Mouse (Mus musculus) liver, adult 2 months (tissue): ENCODE results near the gene Zfp287. TPM values are rescaled to one million over a fixed set of nuclear protein-coding genes. Genes with fewer than 3 reads are reported as not detected.

Experiments
- DNase-seq: peaks from one replicate; pipeline ENCODE4 v3.0.0-alpha.2; 2011; ENCODE audit warnings: low read depth, low spot score; ENCODE audit errors: extremely low read depth
- H3K27ac ChIP-seq: fragments of 200-500 bp; replicated peaks from 2 replicates; pipeline ENCODE4 v1.5.1; 2012; ENCODE audit warnings: low read depth, mild to moderate bottlenecking, control low read depth, inconsistent platforms, low read length; ENCODE audit not compliant: insufficient read depth
- H3K27me3 ChIP-seq: fragments of 200-500 bp; 2 replicates; pipeline ENCODE4 v1.6.1; 2012; ENCODE audit warnings: mild to moderate bottlenecking, moderate library complexity, low read length, inconsistent platforms; ENCODE audit not compliant: control insufficient read depth, insufficient read depth
- H3K36me3 ChIP-seq: fragments of 200-500 bp; 2 replicates; pipeline ENCODE4 v1.6.1; 2012; ENCODE audit warnings: low read length, inconsistent platforms; ENCODE audit not compliant: control insufficient read depth, insufficient read depth
- H3K4me1 ChIP-seq: fragments of 200-500 bp; 2 replicates; pipeline ENCODE4 v1.6.1; 2011; ENCODE audit warnings: low read length; ENCODE audit not compliant: control insufficient read depth, insufficient read depth
- H3K4me3 ChIP-seq: fragments of 200-500 bp; 2 replicates; pipeline ENCODE4 v1.5.1; 2011; ENCODE audit warnings: low read depth, mild to moderate bottlenecking, control low read depth, low read length, moderate library complexity; ENCODE audit not compliant: insufficient read depth
- H3K79me2 ChIP-seq: fragments of 200-500 bp; 2 replicates; pipeline ENCODE4 v1.6.1; 2012; ENCODE audit warnings: inconsistent platforms, mild to moderate bottlenecking, low read length, moderate library complexity; ENCODE audit not compliant: control insufficient read depth, insufficient read depth
- H3K9ac ChIP-seq: fragments of 200-500 bp; 2 replicates; pipeline ENCODE4 v1.6.1; 2012; ENCODE audit warnings: low read depth, mild to moderate bottlenecking, control low read depth, inconsistent platforms, low read length
- CTCF ChIP-seq: fragments of 200-500 bp; IDR thresholded peaks from 2 replicates; pipeline ENCODE4 v1.5.1; 2011; ENCODE audit warnings: low read depth, low read length, control low read depth
- POLR2A ChIP-seq: fragments of 200-500 bp; IDR thresholded peaks from 2 replicates; pipeline ENCODE4 v1.6.1; 2011; ENCODE audit warnings: low read length, control low read depth; ENCODE audit not compliant: insufficient read depth; ENCODE audit errors: extremely low read depth
- whole genome bisulfite sequencing: fragments of 180-500 bp; shearing (Covaris S2); methylation state at CpG from one replicate; pipeline ENCODE4 v1.1.7; 2018; 5-methylcytosine and 5-hydroxymethylcytosine counted together
- polyA plus RNA-seq: library from polyadenylated mRNA; depleted of rRNA; stranded (reverse); fragments of >200 nt; gene quantifications from 2 replicates; pipeline ENCODE4 v1.2.3, GENCODE M21; 2012
- total RNA-seq: library from RNA; depleted of rRNA; stranded (reverse); fragments of >200 nt; gene quantifications from 2 replicates; pipeline ENCODE4 v1.2.3, GENCODE M21; 2014

Zfp287 gene
- total and polyA plus RNA-seq, 2 experiments = 0.26 to 0.55 TPM

GRCm38 (mm10) chr11:62746001-62746533 lies 14.4 kb upstream of the Zfp287 start:
- Histone ChIP-seq H3K4me1 (no peaks in the 10 kb centered on the region), H3K27me3 (0 out of 2 replicates have a peak, but pooled peaks cover 2% of the 10 kb centered on the region), H3K27ac (no peak overlapping the region), H3K36me3 (no peaks in the 10 kb centered on the region), H3K9ac (no peak overlapping the region), H3K79me2 (no peaks in the 10 kb centered on the region), H3K4me3 (no peak overlapping the region)
- no peak for DNase-seq
- TF ChIP-seq CTCF = 0 out of 2 replicates have a peak, but pooled peaks have one; percentile 33
- TF ChIP-seq POLR2A = no peak
- WGBS = 9% methylated on average over 27 of the region's 27 CpGs

DNA sequence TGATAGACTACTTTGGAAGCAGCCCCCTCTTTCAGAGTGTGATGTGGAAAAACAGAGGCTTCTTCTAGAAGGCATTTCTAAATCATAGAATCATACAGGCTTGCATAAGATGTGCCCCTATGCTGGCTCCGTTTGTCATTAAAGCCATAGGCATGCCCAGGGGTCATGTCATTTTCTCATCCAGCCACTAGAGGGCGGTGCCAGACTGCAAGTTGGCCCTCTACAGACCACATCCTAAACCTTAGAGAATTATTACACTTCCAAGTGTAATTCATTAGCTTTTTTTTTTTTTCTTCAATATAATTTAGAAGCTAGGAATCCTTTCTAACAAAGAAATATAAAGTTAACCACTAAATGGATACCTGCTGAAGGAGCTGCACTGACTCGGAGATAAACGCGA lies 12.4 kb upstream of the Zfp287 start:
- WGBS = 45% methylated on average over 5 of the region's 5 CpGs
- TF ChIP-seq CTCF (peak; percentile 87), POLR2A (no peak)
- no peak overlapping the region for H3K9ac ChIP-seq
- no peak overlapping the region; the same call in 1 of the 2 replicates for H3K4me3 ChIP-seq
- H3K4me1 ChIP-seq = no peaks in the 10 kb centered on the region
- no peaks in the 10 kb centered on the region for H3K36me3 ChIP-seq
- H3K27me3 ChIP-seq = 0 out of 2 replicates have a peak, but pooled peaks cover 2% of the 10 kb centered on the region
- H3K27ac ChIP-seq = no peak overlapping the region
- peak; percentile 26 for DNase-seq
- no peaks in the 10 kb centered on the region for H3K79me2 ChIP-seq

DNA sequence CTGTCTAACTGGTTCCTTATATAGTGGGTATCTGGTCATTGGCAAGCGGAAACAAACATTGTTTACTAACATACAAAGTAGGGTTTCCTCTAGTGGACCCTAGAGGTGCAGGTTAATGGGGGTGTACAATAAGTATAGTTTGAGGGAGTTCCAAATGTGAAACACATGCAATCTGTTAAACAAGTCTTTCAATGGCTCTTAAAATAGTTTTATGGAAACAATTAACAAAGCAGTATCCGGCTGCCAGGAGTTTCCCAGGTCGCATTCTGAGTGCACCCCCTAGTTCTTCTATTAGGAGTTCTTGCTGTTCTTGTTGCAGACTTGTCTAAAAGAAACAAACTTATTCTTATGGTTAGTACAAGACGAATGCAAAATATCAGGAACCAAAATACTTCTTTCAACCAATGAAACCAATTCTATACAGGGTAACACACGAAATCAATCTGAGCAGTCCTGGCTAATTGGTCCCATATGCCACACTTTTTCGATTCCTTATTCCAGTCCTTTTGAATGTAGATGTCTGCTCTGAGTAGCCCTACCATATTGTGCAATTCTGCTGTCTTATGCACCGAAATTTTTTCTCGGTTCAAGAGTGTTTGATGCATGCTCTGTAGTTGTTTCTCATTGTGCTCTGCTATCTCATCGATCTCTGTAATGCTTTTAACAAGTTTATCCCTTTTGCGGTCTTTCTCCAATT lies 10.7 kb upstream of the Zfp287 start:
- no peaks in the 10 kb centered on the region for H3K4me1 ChIP-seq
- no peaks in the 10 kb centered on the region for H3K79me2 ChIP-seq
- no peak for TF ChIP-seq CTCF
- TF ChIP-seq POLR2A = no peak
- DNase-seq = no peak
- no peaks in the 10 kb centered on the region for H3K36me3 ChIP-seq
- no peak overlapping the region for H3K9ac ChIP-seq
- no peaks in the 10 kb centered on the region for H3K27me3 ChIP-seq
- WGBS = 83% methylated on average over 10 of the region's 10 CpGs
- no peak overlapping the region for H3K27ac ChIP-seq
- H3K4me3 ChIP-seq = no peak overlapping the region

GRCm38 (mm10) chr11:62741186-62741585 lies 9.5 kb upstream of the Zfp287 start:
- H3K9ac ChIP-seq = no peak overlapping the region
- H3K4me3 ChIP-seq = no peak overlapping the region
- no peaks in the 10 kb centered on the region for H3K27me3 ChIP-seq
- no peaks in the 10 kb centered on the region for H3K36me3 ChIP-seq
- H3K79me2 ChIP-seq = no peaks in the 10 kb centered on the region
- no peak overlapping the region for H3K27ac ChIP-seq
- 82% methylated on average over 2 of the region's 2 CpGs for WGBS
- no peaks in the 10 kb centered on the region for H3K4me1 ChIP-seq
- DNase-seq = no peak
- TF ChIP-seq CTCF = no peak
- TF ChIP-seq POLR2A = no peak

DNA sequence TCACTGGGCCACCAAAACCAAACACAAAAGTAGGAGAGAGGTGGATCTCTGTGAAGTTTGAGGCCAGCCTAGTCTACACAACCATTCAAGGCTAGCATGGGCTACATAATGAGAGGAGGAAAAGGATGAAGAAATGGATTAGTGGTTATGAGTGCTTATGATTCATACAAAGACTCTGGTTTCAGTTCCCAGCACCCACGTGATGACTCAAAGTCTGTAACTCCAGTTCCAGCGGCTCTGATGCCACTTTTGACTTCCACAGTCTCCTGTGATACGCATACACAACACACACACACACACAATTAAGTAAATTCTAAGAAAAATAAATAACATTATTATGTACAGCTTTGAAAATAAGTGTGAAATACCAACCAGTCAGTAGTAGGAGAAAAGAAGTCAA lies 960 bp upstream of the Zfp287 start:
- 81% methylated on average over 3 of the region's 3 CpGs for WGBS
- Histone ChIP-seq H3K36me3 (no peaks in the 10 kb centered on the region), H3K27me3 (peaks cover 5% of the 10 kb centered on the region), H3K27ac (no peak overlapping the region), H3K4me1 (peaks cover 5% of the 10 kb centered on the region; the same call in 1 of the 2 replicates), H3K79me2 (no peaks in the 10 kb centered on the region), H3K4me3 (no peak overlapping the region), H3K9ac (no peak overlapping the region)
- TF ChIP-seq CTCF (no peak), POLR2A (no peak)
- DNase-seq = no peak

GRCm38 (mm10) chr11:62732022-62732387 lies 300 bp upstream of the Zfp287 start:
- WGBS = 31% methylated on average over 5 of the region's 5 CpGs
- peaks cover 5% of the 10 kb centered on the region for H3K27me3 ChIP-seq
- no peak overlapping the region for H3K9ac ChIP-seq
- H3K27ac ChIP-seq = no peak overlapping the region
- TF ChIP-seq POLR2A = no peak
- TF ChIP-seq CTCF = no peak
- H3K4me1 ChIP-seq = peaks cover 5% of the 10 kb centered on the region; the same call in 1 of the 2 replicates
- H3K79me2 ChIP-seq = no peaks in the 10 kb centered on the region
- no peak for DNase-seq
- peak overlapping the region; percentile 67; the same call in 1 of the 2 replicates for H3K4me3 ChIP-seq
- no peaks in the 10 kb centered on the region for H3K36me3 ChIP-seq
